Mouse (Mus musculus): ENCODE measurements around the gene Pex6. TPM values are rescaled to one million over a fixed set of nuclear protein-coding genes. Genes with fewer than 3 reads are reported as not detected.

Pex6 gene
- polyA plus RNA-seq, 1 experiment from 2014 or later = 20.2 TPM

DNA sequence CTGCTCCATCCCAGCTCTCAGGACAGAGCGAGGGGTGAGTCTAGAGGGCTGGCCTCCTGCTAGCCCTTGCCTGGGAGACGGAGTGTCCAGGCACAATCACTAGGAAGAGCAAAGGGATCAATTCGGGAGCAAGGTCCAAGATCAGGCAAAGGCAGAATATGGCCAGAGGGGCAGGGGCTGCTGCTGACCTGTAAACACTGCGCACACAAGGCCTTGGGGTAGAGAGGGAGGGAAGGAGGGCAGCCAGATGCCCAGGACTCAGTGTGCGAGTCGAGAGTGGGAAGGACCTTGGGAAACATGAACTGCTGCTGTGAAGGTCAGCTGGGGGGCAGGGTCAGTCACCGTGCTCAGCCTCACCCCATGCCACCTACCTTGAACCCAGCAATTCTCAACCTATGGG is 24.0 kb downstream of the Pex6 start:
- DNase-seq = no peak
- no peak overlapping the region for H3K4me2 ChIP-seq (ENCODE audit: low read length)
- H3K27me3 ChIP-seq (ENCODE audit: control insufficient read depth, insufficient read depth, low read length) = no peaks in the 10 kb centered on the region
- H3K27ac ChIP-seq (replicated peaks; ENCODE audit: low read depth, low read length) = no peak overlapping the region
- no peak overlapping the region for H3K4me3 ChIP-seq (replicated peaks; ENCODE audit: low read depth, low read length)
- peaks cover 26% of the 10 kb centered on the region for H3K36me3 ChIP-seq (ENCODE audit: control insufficient read depth, insufficient read depth, low read length)
- ATAC-seq (ENCODE audit: low FRiP score, low TSS enrichment) = no peak
- 88% methylated on average over 7 of the region's 7 CpGs for WGBS
- no peaks in the 10 kb centered on the region for H3K9me3 ChIP-seq (ENCODE audit: control insufficient read depth, low read length)
- H3K9ac ChIP-seq (replicated peaks; ENCODE audit: low read length) = no peak overlapping the region
- no peaks in the 10 kb centered on the region for H3K4me1 ChIP-seq (ENCODE audit: control insufficient read depth, insufficient read depth, low read length)

DNA sequence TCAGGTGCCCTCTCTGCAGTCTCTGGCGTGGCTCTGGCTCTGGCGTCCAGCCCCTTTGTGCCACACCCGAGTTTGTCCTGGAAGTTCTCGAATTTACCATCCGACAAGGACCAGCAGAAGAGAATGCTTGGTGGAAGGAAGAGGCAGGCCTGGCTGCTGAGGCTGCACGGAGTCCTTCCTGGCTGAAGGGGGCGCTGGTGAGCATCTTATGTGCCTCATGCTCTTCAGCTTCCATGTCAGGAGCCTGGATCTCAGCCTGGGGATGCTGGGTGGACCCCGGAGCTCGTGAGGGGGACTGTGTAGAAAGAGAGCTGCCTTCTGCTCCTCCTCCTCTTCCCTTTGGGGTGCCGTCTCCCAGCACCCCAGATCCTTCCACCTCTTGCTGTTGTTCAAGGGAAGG is 24.9 kb downstream of the Pex6 start:
- H3K4me2 ChIP-seq (ENCODE audit: low read length) = no peak overlapping the region
- no peak overlapping the region for H3K27ac ChIP-seq (replicated peaks; ENCODE audit: low read depth, low read length)
- H3K9me3 ChIP-seq (ENCODE audit: control insufficient read depth, low read length) = no peaks in the 10 kb centered on the region
- no peak overlapping the region for H3K4me3 ChIP-seq (replicated peaks; ENCODE audit: low read depth, low read length)
- no peak for ATAC-seq (ENCODE audit: low FRiP score, low TSS enrichment)
- peak; percentile 21 for DNase-seq
- no peaks in the 10 kb centered on the region for H3K4me1 ChIP-seq (ENCODE audit: control insufficient read depth, insufficient read depth, low read length)
- no peaks in the 10 kb centered on the region for H3K27me3 ChIP-seq (ENCODE audit: control insufficient read depth, insufficient read depth, low read length)
- 71% methylated on average over 10 of the region's 10 CpGs for WGBS
- H3K36me3 ChIP-seq (ENCODE audit: control insufficient read depth, insufficient read depth, low read length) = peaks cover 26% of the 10 kb centered on the region
- H3K9ac ChIP-seq (replicated peaks; ENCODE audit: low read length) = no peak overlapping the region

DNA sequence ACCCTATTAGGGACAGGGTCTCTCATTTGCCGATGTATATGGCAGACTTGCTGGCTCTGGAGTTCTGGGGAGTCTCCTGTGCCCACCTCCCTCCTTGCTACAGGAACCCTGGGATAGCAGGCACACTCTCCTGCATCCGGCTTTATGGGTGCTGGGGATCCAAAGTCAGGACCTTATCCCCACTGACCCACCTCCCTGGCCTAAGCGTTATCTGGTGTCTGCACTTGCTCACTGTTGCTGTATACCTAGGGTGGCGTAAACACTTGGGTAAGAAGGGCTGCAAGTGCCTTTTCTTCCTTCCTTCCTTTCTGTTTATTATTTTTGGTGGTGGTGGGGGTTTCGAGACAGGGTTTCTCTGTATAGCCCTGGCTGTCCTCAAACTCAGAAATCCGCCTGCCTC is 30.0 kb downstream of the Pex6 start:
- Histone ChIP-seq H3K4me1 (ENCODE audit: control insufficient read depth, insufficient read depth, low read length) (no peaks in the 10 kb centered on the region), H3K4me2 (ENCODE audit: low read length) (no peak overlapping the region), H3K27me3 (ENCODE audit: control insufficient read depth, insufficient read depth, low read length) (no peaks in the 10 kb centered on the region), H3K9me3 (ENCODE audit: control insufficient read depth, low read length) (no peaks in the 10 kb centered on the region), H3K4me3 (replicated peaks; ENCODE audit: low read depth, low read length) (no peak overlapping the region), H3K9ac (replicated peaks; ENCODE audit: low read length) (no peak overlapping the region), H3K27ac (replicated peaks; ENCODE audit: low read depth, low read length) (no peak overlapping the region), H3K36me3 (ENCODE audit: control insufficient read depth, insufficient read depth, low read length) (peaks cover 26% of the 10 kb centered on the region)
- DNase-seq (no peak), ATAC-seq (ENCODE audit: low FRiP score, low TSS enrichment) (no peak)
- WGBS = 96% methylated on average over 6 of the region's 6 CpGs

DNA sequence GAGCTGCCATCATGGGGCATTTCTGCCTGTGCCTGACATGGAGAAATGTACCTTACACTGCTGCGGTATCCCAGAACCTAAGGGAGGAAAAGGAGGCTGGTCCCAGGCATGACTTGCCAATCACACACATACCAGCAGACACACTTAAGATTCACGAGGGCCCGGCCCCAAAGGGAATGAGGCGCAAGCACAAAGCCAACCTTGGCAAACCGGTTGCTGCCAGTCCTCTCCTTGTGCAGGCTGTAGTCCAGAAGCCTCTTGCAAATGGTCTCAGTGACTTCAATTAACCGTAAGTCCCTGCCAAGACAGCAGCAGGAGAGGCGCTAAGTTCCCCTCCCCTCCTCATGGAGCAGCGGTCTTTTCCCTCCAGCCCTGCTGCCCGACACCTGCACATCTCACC is 31.7 kb downstream of the Pex6 start:
- no peaks in the 10 kb centered on the region for H3K27me3 ChIP-seq (ENCODE audit: control insufficient read depth, insufficient read depth, low read length)
- H3K27ac ChIP-seq (replicated peaks; ENCODE audit: low read depth, low read length) = no peak overlapping the region
- ATAC-seq (ENCODE audit: low FRiP score, low TSS enrichment) (no peak), DNase-seq (no peak)
- H3K4me3 ChIP-seq (replicated peaks; ENCODE audit: low read depth, low read length) = no peak overlapping the region
- no peak overlapping the region for H3K9ac ChIP-seq (replicated peaks; ENCODE audit: low read length)
- no peaks in the 10 kb centered on the region for H3K4me1 ChIP-seq (ENCODE audit: control insufficient read depth, insufficient read depth, low read length)
- no peaks in the 10 kb centered on the region for H3K9me3 ChIP-seq (ENCODE audit: control insufficient read depth, low read length)
- no peak overlapping the region for H3K4me2 ChIP-seq (ENCODE audit: low read length)
- peaks cover 32% of the 10 kb centered on the region for H3K36me3 ChIP-seq (ENCODE audit: control insufficient read depth, insufficient read depth, low read length)
- 88% methylated on average over 9 of the region's 9 CpGs for WGBS

DNA sequence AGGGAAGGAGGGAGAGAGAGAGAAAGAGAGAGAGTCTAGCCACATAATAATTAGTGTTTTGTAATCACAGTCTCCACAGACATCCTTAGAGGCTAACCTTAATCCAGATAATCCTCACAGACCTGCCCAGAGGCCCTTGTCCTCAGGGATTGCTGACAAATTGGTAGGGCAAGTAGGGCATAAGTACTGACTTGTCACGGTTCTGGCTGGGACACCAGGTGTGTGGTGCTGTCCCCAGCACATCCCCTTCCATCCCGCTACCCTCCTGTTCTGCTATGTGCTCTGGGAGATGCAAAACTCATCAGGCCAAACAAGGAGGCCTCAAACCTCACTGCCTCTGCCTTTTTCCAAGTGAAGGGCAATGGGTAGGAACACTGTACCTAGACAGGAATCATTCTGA is 34.2 kb downstream of the Pex6 start:
- Histone ChIP-seq H3K27me3 (ENCODE audit: control insufficient read depth, insufficient read depth, low read length) (no peaks in the 10 kb centered on the region), H3K9me3 (ENCODE audit: control insufficient read depth, low read length) (no peaks in the 10 kb centered on the region), H3K4me3 (replicated peaks; ENCODE audit: low read depth, low read length) (no peak overlapping the region), H3K9ac (replicated peaks; ENCODE audit: low read length) (no peak overlapping the region), H3K4me2 (ENCODE audit: low read length) (no peak overlapping the region), H3K27ac (replicated peaks; ENCODE audit: low read depth, low read length) (no peak overlapping the region), H3K4me1 (ENCODE audit: control insufficient read depth, insufficient read depth, low read length) (no peaks in the 10 kb centered on the region; the same call in 1 of the 2 replicates), H3K36me3 (ENCODE audit: control insufficient read depth, insufficient read depth, low read length) (peaks cover 32% of the 10 kb centered on the region)
- DNase-seq = no peak
- ATAC-seq (ENCODE audit: low FRiP score, low TSS enrichment) = no peak
- WGBS = 69% methylated on average over 2 of the region's 2 CpGs

DNA sequence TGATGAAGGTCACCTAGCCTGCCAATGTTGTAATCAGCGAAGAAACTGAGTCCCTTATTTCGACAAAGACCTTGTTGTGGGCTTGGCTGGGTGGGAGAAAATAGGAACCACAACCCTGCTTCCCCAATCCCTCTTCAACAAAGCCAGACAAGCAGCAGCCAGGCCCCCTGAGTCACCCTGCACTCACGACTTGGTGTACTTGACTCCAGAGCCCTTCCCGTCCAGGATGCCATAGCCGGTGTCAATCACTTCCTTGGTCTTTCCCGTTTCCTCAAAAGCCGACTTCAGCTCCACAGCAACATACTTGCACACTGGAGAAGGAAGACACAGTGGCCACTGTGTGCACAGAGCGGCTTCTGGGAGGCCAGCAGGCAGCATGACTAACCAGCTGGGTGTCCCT is 36.0 kb downstream of the Pex6 start:
- no peak for ATAC-seq (ENCODE audit: low FRiP score, low TSS enrichment)
- 89% methylated on average over 8 of the region's 8 CpGs for WGBS
- no peak overlapping the region for H3K27ac ChIP-seq (replicated peaks; ENCODE audit: low read depth, low read length)

DNA sequence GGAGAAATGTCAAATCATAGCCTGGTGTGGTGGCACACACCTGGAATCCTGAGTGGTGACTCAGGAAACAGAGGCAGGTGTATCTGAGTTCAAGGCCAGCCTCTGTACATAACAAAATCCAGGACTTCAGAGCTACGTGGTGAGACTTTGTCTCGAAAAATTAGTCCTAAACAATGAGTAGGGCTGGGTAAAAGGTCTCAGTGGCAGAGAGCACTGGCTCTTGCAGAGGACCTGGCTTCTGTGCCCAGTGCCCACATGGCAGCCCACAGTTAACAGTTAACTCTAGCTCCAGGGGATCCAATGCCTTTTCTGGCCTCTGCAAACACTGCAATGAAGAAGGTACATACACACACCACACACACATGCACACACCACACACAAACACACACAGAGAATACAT is 36.5 kb downstream of the Pex6 start:
- H3K4me2 ChIP-seq (ENCODE audit: low read length) = no peak overlapping the region
- H3K27me3 ChIP-seq (ENCODE audit: control insufficient read depth, insufficient read depth, low read length) = no peaks in the 10 kb centered on the region
- H3K4me1 ChIP-seq (ENCODE audit: control insufficient read depth, insufficient read depth, low read length) = peaks cover 12% of the 10 kb centered on the region
- H3K9me3 ChIP-seq (ENCODE audit: control insufficient read depth, low read length) = no peaks in the 10 kb centered on the region
- no peak overlapping the region for H3K4me3 ChIP-seq (replicated peaks; ENCODE audit: low read depth, low read length)
- no peak overlapping the region for H3K27ac ChIP-seq (replicated peaks; ENCODE audit: low read depth, low read length)
- no peak overlapping the region for H3K9ac ChIP-seq (replicated peaks; ENCODE audit: low read length)
- WGBS = 92% methylated on average over 2 of the region's 2 CpGs
- H3K36me3 ChIP-seq (ENCODE audit: control insufficient read depth, insufficient read depth, low read length) = peaks cover 24% of the 10 kb centered on the region
- DNase-seq (no peak), ATAC-seq (ENCODE audit: low FRiP score, low TSS enrichment) (no peak)

More for the DNA sequence above, 36.0 kb downstream of the Pex6 start:
- H3K27me3 ChIP-seq (ENCODE audit: control insufficient read depth, insufficient read depth, low read length) = no peaks in the 10 kb centered on the region
- H3K4me2 ChIP-seq (ENCODE audit: low read length) = no peak overlapping the region
- H3K9ac ChIP-seq (replicated peaks; ENCODE audit: low read length) = no peak overlapping the region
- peaks cover 30% of the 10 kb centered on the region for H3K36me3 ChIP-seq (ENCODE audit: control insufficient read depth, insufficient read depth, low read length)
- DNase-seq = no peak
- no peaks in the 10 kb centered on the region for H3K9me3 ChIP-seq (ENCODE audit: control insufficient read depth, low read length)
- peaks cover 9% of the 10 kb centered on the region for H3K4me1 ChIP-seq (ENCODE audit: control insufficient read depth, insufficient read depth, low read length)
- H3K4me3 ChIP-seq (replicated peaks; ENCODE audit: low read depth, low read length) = no peak overlapping the region

DNA sequence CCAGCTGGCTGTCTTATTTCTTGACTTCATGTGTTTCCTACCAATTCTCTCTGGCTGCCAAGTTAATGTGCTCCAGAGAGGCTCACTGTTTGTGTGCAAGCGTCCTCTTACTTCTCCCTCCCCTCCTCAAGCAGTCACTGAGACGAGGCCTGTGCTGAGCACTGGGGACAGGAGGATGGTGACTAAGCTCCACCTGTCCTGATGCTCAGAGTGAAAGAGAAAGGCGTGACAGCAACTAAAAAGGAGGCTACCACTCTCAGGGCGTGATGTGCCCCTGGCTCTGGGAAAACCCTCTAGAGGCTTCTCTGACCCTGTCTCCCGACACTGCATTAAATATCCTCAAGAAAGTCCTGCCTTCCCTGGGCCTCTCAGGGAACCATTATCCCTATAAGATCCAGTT is 38.0 kb downstream of the Pex6 start:
- Histone ChIP-seq H3K27me3 (ENCODE audit: control insufficient read depth, insufficient read depth, low read length) (no peaks in the 10 kb centered on the region), H3K27ac (replicated peaks; ENCODE audit: low read depth, low read length) (no peak overlapping the region), H3K9ac (replicated peaks; ENCODE audit: low read length) (no peak overlapping the region), H3K9me3 (ENCODE audit: control insufficient read depth, low read length) (no peaks in the 10 kb centered on the region), H3K4me1 (ENCODE audit: control insufficient read depth, insufficient read depth, low read length) (peaks cover 12% of the 10 kb centered on the region), H3K36me3 (ENCODE audit: control insufficient read depth, insufficient read depth, low read length) (peaks cover 16% of the 10 kb centered on the region; the same call in 1 of the 2 replicates), H3K4me3 (replicated peaks; ENCODE audit: low read depth, low read length) (no peak overlapping the region), H3K4me2 (ENCODE audit: low read length) (no peak overlapping the region)
- WGBS = 92% methylated on average over 5 of the region's 5 CpGs
- DNase-seq = no peak
- ATAC-seq (ENCODE audit: low FRiP score, low TSS enrichment) = no peak

DNA sequence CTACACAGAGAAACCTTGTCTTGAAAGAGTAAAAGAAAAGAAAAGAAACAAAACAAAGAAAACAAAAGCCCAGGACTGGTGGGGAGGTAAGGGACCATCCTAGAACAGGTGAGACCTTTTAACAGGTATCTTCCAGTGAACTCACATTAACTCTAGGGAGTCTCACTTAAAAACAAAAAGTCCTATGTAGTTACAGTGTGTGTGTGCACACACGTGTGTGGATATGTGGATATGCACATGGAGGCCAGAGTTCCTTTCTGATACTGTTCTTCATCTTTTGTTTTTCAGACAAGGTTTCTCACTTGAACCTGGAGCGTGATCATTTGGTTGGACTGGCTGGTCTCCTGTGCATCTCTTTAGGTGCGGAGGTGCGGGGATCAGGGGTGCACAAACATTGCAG is 39.3 kb downstream of the Pex6 start:
- peak overlapping the region; percentile 64; the same call in 1 of the 2 replicates for H3K9ac ChIP-seq (replicated peaks; ENCODE audit: low read length)
- DNase-seq (no peak), ATAC-seq (ENCODE audit: low FRiP score, low TSS enrichment) (no peak)
- H3K27ac ChIP-seq (replicated peaks; ENCODE audit: low read depth, low read length) = no peak overlapping the region
- peak overlapping the region; percentile 78 for H3K4me2 ChIP-seq (ENCODE audit: low read length)
- peaks cover 11% of the 10 kb centered on the region; the same call in 1 of the 2 replicates for H3K36me3 ChIP-seq (ENCODE audit: control insufficient read depth, insufficient read depth, low read length)
- WGBS = 94% methylated on average over 4 of the region's 4 CpGs
- H3K27me3 ChIP-seq (ENCODE audit: control insufficient read depth, insufficient read depth, low read length) = no peaks in the 10 kb centered on the region
- no peaks in the 10 kb centered on the region for H3K9me3 ChIP-seq (ENCODE audit: control insufficient read depth, low read length)
- H3K4me3 ChIP-seq (replicated peaks; ENCODE audit: low read depth, low read length) = no peak overlapping the region
- H3K4me1 ChIP-seq (ENCODE audit: control insufficient read depth, insufficient read depth, low read length) = peaks cover 12% of the 10 kb centered on the region

Data from midbrain, embryonic 14.5 days (tissue).